Mouse (Mus musculus) cerebellum, adult 8-10 months (tissue): ENCODE measurements around the gene Spata31d1d.

Source experiments
- DNase-seq: peaks from one replicate; pipeline ENCODE4 v3.0.0; 2022

The Spata31d1d gene

GRCm38 (mm10) chr13:59676316-59677229 lies 55.0 kb downstream of the Spata31d1d start:
- DNase-seq = no peak
